Mouse (Mus musculus) frontal cortex, postnatal 14 days (tissue): ENCODE data around the gene Ifi211.
"Not testable (repeated sequence)": the region's sequence is repeated elsewhere in the genome, so short reads cannot be mapped to it uniquely, and the experiment has no call there.

Experiments
- DNase-seq, 2 experiments: peaks; one replicate each; pipeline ENCODE4 v3.0.0; 2022; ENCODE audit warnings: low spot score in 2 of 2

Gene Ifi211

GRCm38 (mm10) chr1:173912548-173913255, at the start of gene Ifi211:
Gene Ifi211, minus strand, starts transcription at chr1:173913046.
- not testable (repeated sequence) for DNase-seq

- not testable (repeated sequence) for DNase-seq
Observed at GRCm38 (mm10) chr1:173961491-173961890, 48.6 kb upstream of the Ifi211 start.

GRCm38 (mm10) chr1:173959998-173960397, 47.2 kb upstream of the Ifi211 start:
- not testable (repeated sequence) for DNase-seq

GRCm38 (mm10) chr1:173955839-173956527, 43.1 kb upstream of the Ifi211 start:
- DNase-seq = not testable (repeated sequence)

GRCm38 (mm10) chr1:173955071-173955796, 42.4 kb upstream of the Ifi211 start:
- DNase-seq = no peak

- no peak for DNase-seq
Observed at GRCm38 (mm10) chr1:173953563-173953962, 40.7 kb upstream of the Ifi211 start.

- DNase-seq = not testable (repeated sequence)
Observed at GRCm38 (mm10) chr1:173949044-173949443, 36.2 kb upstream of the Ifi211 start.

- not testable (repeated sequence) for DNase-seq
Observed at GRCm38 (mm10) chr1:173942780-173943066, 29.9 kb upstream of the Ifi211 start.

- not testable (repeated sequence) for DNase-seq
Observed at GRCm38 (mm10) chr1:173941924-173942779, 29.3 kb upstream of the Ifi211 start, which contains the start of the genes Mndal and Ifi203. Gene Mndal, minus strand, starts transcription at chr1:173942491. Gene Ifi203, minus strand, starts transcription at chr1:173942672.

- DNase-seq = not testable (repeated sequence)
Observed at GRCm38 (mm10) chr1:173941522-173941921, 28.7 kb upstream of the Ifi211 start.

GRCm38 (mm10) chr1:173919279-173919678, 6.4 kb upstream of the Ifi211 start:
- not testable (repeated sequence) for DNase-seq

- DNase-seq = no peak
Observed at GRCm38 (mm10) chr1:173914559-173914958, 1.7 kb upstream of the Ifi211 start.

GRCm38 (mm10) chr1:173913256-173913791, 478 bp upstream of the Ifi211 start:
- not testable (repeated sequence) for DNase-seq

- DNase-seq = no peak
Observed at GRCm38 (mm10) chr1:173911808-173912464, 910 bp downstream of the Ifi211 start.

GRCm38 (mm10) chr1:173908390-173908789, 4.5 kb downstream of the Ifi211 start:
- DNase-seq = not testable (repeated sequence)

GRCm38 (mm10) chr1:173905885-173906284, 7.0 kb downstream of the Ifi211 start:
- not testable (repeated sequence) for DNase-seq

- DNase-seq = not testable (repeated sequence)
Observed at GRCm38 (mm10) chr1:173889741-173890140, 23.1 kb downstream of the Ifi211 start.

GRCm38 (mm10) chr1:173887026-173887787, 25.6 kb downstream of the Ifi211 start:
- not testable (repeated sequence) for DNase-seq

- DNase-seq = not testable (repeated sequence)
Observed at GRCm38 (mm10) chr1:173880004-173880666, 32.7 kb downstream of the Ifi211 start.
